Comparison of ENCODE assay signal across 21 mouse cellular contexts in the genomic region with DNA sequence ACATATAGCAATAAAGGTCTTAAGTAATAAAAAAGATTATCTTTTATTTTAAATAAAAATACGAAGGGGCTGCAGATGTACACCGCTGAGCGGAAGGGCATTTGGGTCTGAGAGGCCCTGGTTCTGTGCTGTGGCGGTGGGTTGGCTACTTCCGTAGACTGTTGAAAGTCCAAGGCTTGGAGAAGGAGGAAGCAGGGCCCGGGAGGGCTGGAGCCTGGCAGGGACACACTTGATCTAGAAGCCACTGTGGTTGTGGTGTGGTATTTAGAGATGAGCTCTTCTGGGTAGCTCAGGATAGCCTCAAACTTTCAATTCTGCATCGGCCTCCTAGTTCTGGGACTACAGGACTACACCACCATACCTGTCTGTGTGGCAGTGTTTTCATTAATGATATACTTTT.
"Had no signal": no experiment of that assay in that cellular context is flagged by ENCODE, and none has a peak within 500 bp of the region (broad histone marks: within the 10 kb centered on the region; RNA-seq: fewer than 3 reads in every experiment).

No protein-coding gene starts in this region.

- DNase-seq: forebrain, postnatal 0 days; gastrocnemius, postnatal 25 days; heart, postnatal 14 days; heart, postnatal 36 days; kidney, adult 11 months; kidney, adult 8-10 months; kidney, postnatal 14 days; kidney, postnatal 36 days; liver; liver, embryonic 13.5 days had no signal

- H3K9me3 ChIP-seq: heart, embryonic 13.5 days; heart, embryonic 15.5 days; hindbrain, embryonic 13.5 days; hindbrain, embryonic 15.5 days; kidney, embryonic 15.5 days; limb, embryonic 10.5 days; limb, embryonic 12.5 days; liver, embryonic 13.5 days had no signal

- ATAC-seq: forebrain, postnatal 0 days; hindbrain, postnatal 0 days; intestine, embryonic 16.5 days had no signal

- H3K4me1 ChIP-seq: heart, embryonic 13.5 days; heart, embryonic 15.5 days; hindbrain, embryonic 13.5 days; hindbrain, embryonic 15.5 days; kidney, embryonic 15.5 days; limb, embryonic 10.5 days; limb, embryonic 12.5 days had no signal

- H3K27ac ChIP-seq: heart, embryonic 13.5 days; heart, embryonic 15.5 days; hindbrain, embryonic 13.5 days; hindbrain, embryonic 15.5 days; hindbrain, postnatal 0 days; kidney, embryonic 15.5 days; kidney, postnatal 0 days; left cerebral cortex, adult 2 months; limb, embryonic 10.5 days; limb, embryonic 12.5 days; liver, embryonic 13.5 days had no signal

- H3K4me3 ChIP-seq: heart, embryonic 13.5 days; heart, embryonic 15.5 days; hindbrain, embryonic 13.5 days; hindbrain, embryonic 15.5 days; kidney, embryonic 15.5 days; left cerebral cortex, adult 2 months; limb, embryonic 10.5 days; limb, embryonic 12.5 days; liver, embryonic 13.5 days had no signal

- H3K27me3 ChIP-seq: heart, embryonic 13.5 days; heart, embryonic 15.5 days; hindbrain, embryonic 13.5 days; hindbrain, embryonic 15.5 days; kidney, embryonic 15.5 days; limb, embryonic 12.5 days; liver, embryonic 13.5 days had no signal
